Mouse (Mus musculus): Measurements from ENCODE around the gene Chrnd. TPM values are rescaled to one million over a fixed set of nuclear protein-coding genes. Genes with fewer than 3 reads are reported as not detected.
A peak's percentile ranks its signal among the peaks of the same experiment; 100 is the strongest.

The Chrnd gene
- total and polyA plus RNA-seq, 2 experiments from 2014 or later = not detected

DNA sequence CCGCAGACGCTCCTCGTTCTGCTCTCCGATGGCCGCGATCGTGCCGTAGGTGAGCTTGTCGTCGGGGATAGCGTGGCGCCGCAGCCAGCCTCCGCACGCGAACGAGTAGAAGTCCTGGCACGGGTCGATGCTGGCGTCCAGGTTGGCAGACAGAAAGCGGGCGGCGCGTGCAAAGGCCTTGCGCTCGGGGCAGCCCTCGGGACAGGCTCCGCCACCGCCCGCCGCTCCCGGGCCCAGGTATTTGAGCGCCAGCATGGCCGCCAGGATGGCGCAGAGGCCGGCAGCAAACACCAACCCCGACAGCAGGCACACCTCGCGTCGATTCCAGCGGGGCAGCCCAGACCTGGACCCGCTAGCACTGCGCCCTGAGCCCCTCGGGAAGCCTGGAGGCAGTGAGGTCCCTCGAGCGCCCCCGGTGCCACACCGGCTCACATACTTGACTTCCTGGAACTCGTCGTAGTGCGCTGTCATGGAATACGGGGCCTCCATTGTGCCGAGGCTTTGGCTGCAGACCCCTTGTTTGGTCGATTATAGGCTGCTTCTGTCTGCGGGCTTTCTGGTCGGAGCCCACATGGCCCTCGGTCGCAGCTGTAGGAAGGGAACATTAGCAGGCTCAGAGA, 35.8 kb upstream of the Chrnd start:
- TF ChIP-seq CTCF (IDR thresholded peaks at IDR 0.05; ENCODE audit: low read depth) = peak; percentile 12; the same call in 1 of the 2 replicates
- H3K4me1 ChIP-seq (ENCODE audit: insufficient read depth) = no peaks in the 10 kb centered on the region
- H3K9me3 ChIP-seq (ENCODE audit: low read length) = no peaks in the 10 kb centered on the region
- ATAC-seq = peak; percentile 21
- peak overlapping the region; percentile 79 for H3K4me2 ChIP-seq (ENCODE audit: low read depth)
- no peaks in the 10 kb centered on the region for H3K36me3 ChIP-seq (ENCODE audit: insufficient read depth)
- H3K4me3 ChIP-seq (ENCODE audit: low read depth, low read length) = peak overlapping the region; percentile 42
- no peak for DNase-seq
- H3K9ac ChIP-seq = peak overlapping the region; percentile 37
- H3K27ac ChIP-seq (ENCODE audit: low read depth, low read length) = no peak overlapping the region
- WGBS = under 1% methylated on average over 58 of the region's 58 CpGs
- H3K27me3 ChIP-seq (ENCODE audit: insufficient read depth, low read length) = peaks cover 66% of the 10 kb centered on the region

GRCm38 (mm10) chr1:87155531-87156198, 34.7 kb upstream of the Chrnd start:
- H3K27me3 ChIP-seq (ENCODE audit: insufficient read depth, low read length) = peaks cover 66% of the 10 kb centered on the region
- H3K27ac ChIP-seq (ENCODE audit: low read depth, low read length) = no peak overlapping the region
- TF ChIP-seq CTCF (IDR thresholded peaks at IDR 0.05; ENCODE audit: low read depth) = no peak
- peak overlapping the region; percentile 43; the same call in 1 of the 2 replicates for H3K9ac ChIP-seq
- H3K9me3 ChIP-seq (ENCODE audit: low read length) = no peaks in the 10 kb centered on the region
- peak overlapping the region; percentile 42 for H3K4me3 ChIP-seq (ENCODE audit: low read depth, low read length)
- H3K4me1 ChIP-seq (ENCODE audit: insufficient read depth) = no peaks in the 10 kb centered on the region
- H3K4me2 ChIP-seq (ENCODE audit: low read depth) = peak overlapping the region; percentile 79
- ATAC-seq = peak; percentile 50
- WGBS = 5% methylated on average over 41 of the region's 56 CpGs
- H3K36me3 ChIP-seq (ENCODE audit: insufficient read depth) = no peaks in the 10 kb centered on the region
- peak; percentile 55 for DNase-seq

GRCm38 (mm10) chr1:87156199-87156587, 34.2 kb upstream of the Chrnd start, which contains the start of gene Ecel1:
Gene Ecel1, minus strand, starts transcription at chr1:87156521.
- H3K4me3 ChIP-seq (ENCODE audit: low read depth, low read length) = peak within 1 kb of the TSS; percentile 42
- peak within 1 kb of the TSS; percentile 79 for H3K4me2 ChIP-seq (ENCODE audit: low read depth)
- no peak within 1 kb of the TSS for H3K27ac ChIP-seq (ENCODE audit: low read depth, low read length)
- peak within 1 kb of the TSS; percentile 43; the same call in 1 of the 2 replicates for H3K9ac ChIP-seq
- no peak for TF ChIP-seq CTCF (IDR thresholded peaks at IDR 0.05; ENCODE audit: low read depth)
- ATAC-seq (no peak), DNase-seq (no peak)
- no peaks in the 10 kb centered on the region for H3K4me1 ChIP-seq (ENCODE audit: insufficient read depth)
- peaks cover 63% of the 10 kb centered on the region for H3K27me3 ChIP-seq (ENCODE audit: insufficient read depth, low read length)
- H3K36me3 ChIP-seq (ENCODE audit: insufficient read depth) = no peaks in the 10 kb centered on the region
- no peaks in the 10 kb centered on the region for H3K9me3 ChIP-seq (ENCODE audit: low read length)
- WGBS = 4% methylated on average over 11 of the region's 12 CpGs

DNA sequence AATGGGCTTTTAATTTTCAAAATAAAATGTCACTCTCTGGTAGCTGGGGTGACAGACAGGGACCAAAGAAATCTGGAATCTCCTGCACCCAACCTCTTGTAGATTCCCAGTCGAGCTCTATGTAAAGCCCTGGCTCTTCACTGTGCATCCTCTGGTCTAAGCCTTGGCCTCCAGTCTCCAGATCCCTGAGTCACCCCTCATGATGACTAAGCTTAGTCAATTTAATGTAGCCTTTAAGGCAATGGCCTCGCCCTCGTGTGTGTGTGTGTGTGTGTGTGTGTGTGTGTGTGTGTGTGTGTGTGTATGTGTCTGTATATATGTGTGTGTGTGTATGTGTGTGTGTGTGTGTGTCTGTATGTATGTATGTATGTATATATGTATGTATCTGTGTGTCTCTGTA, 31.0 kb upstream of the Chrnd start:
- no peak for TF ChIP-seq CTCF (IDR thresholded peaks at IDR 0.05; ENCODE audit: low read depth)
- no peak overlapping the region for H3K9ac ChIP-seq
- H3K27me3 ChIP-seq (ENCODE audit: insufficient read depth, low read length) = peaks cover 31% of the 10 kb centered on the region
- H3K27ac ChIP-seq (ENCODE audit: low read depth, low read length) = no peak overlapping the region
- H3K36me3 ChIP-seq (ENCODE audit: insufficient read depth) = no peaks in the 10 kb centered on the region
- H3K4me2 ChIP-seq (ENCODE audit: low read depth) = no peak overlapping the region
- H3K4me3 ChIP-seq (ENCODE audit: low read depth, low read length) = no peak overlapping the region
- no peak for DNase-seq
- WGBS = 86% methylated on average over 3 of the region's 3 CpGs
- H3K9me3 ChIP-seq (ENCODE audit: low read length) = no peaks in the 10 kb centered on the region
- no peaks in the 10 kb centered on the region for H3K4me1 ChIP-seq (ENCODE audit: insufficient read depth)
- no peak for ATAC-seq

GRCm38 (mm10) chr1:87164164-87164795, 26.1 kb upstream of the Chrnd start:
- DNase-seq (no peak), ATAC-seq (peak; percentile 32)
- H3K36me3 ChIP-seq (ENCODE audit: insufficient read depth) = no peaks in the 10 kb centered on the region
- H3K4me1 ChIP-seq (ENCODE audit: insufficient read depth) = peaks cover 3% of the 10 kb centered on the region; the same call in 1 of the 2 replicates
- WGBS = 27% methylated on average over 11 of the region's 11 CpGs
- no peaks in the 10 kb centered on the region for H3K9me3 ChIP-seq (ENCODE audit: low read length)
- no peak overlapping the region for H3K27ac ChIP-seq (ENCODE audit: low read depth, low read length)
- no peak overlapping the region for H3K9ac ChIP-seq
- TF ChIP-seq CTCF (IDR thresholded peaks at IDR 0.05; ENCODE audit: low read depth) = no peak
- no peak overlapping the region for H3K4me2 ChIP-seq (ENCODE audit: low read depth)
- H3K27me3 ChIP-seq (ENCODE audit: insufficient read depth, low read length) = no peaks in the 10 kb centered on the region
- no peak overlapping the region for H3K4me3 ChIP-seq (ENCODE audit: low read depth, low read length)

DNA sequence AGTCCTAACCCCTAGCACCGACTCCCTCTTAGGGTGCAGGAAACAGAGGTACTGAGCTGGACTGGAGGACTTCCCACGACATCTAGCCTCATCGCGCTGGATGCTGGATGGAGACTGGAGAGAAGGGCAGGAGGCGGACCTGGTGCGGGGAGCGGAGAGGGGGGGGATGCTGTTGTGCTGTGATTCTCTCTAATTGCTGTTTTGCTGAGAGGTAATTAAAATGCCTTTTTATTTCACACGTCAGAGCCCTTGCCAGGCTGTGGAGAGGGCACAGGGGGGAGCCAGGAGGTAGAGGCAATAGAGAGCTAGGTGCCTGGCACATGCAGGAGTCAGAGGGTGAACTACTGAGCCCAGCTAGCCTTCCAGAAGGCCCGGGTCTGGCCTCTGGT, 25.6 kb upstream of the Chrnd start:
- H3K4me3 ChIP-seq (ENCODE audit: low read depth, low read length) = no peak overlapping the region
- WGBS = 26% methylated on average over 9 of the region's 9 CpGs
- no peak for TF ChIP-seq CTCF (IDR thresholded peaks at IDR 0.05; ENCODE audit: low read depth)
- H3K36me3 ChIP-seq (ENCODE audit: insufficient read depth) = no peaks in the 10 kb centered on the region
- DNase-seq (no peak), ATAC-seq (peak; percentile 14; the same call in 1 of the 2 replicates)
- no peak overlapping the region for H3K9ac ChIP-seq
- H3K27ac ChIP-seq (ENCODE audit: low read depth, low read length) = no peak overlapping the region
- no peak overlapping the region for H3K4me2 ChIP-seq (ENCODE audit: low read depth)
- no peaks in the 10 kb centered on the region for H3K9me3 ChIP-seq (ENCODE audit: low read length)
- peaks cover 3% of the 10 kb centered on the region; the same call in 1 of the 2 replicates for H3K4me1 ChIP-seq (ENCODE audit: insufficient read depth)
- H3K27me3 ChIP-seq (ENCODE audit: insufficient read depth, low read length) = no peaks in the 10 kb centered on the region

- H3K4me3 ChIP-seq (ENCODE audit: low read depth, low read length) = no peak overlapping the region
- no peak for TF ChIP-seq CTCF (IDR thresholded peaks at IDR 0.05; ENCODE audit: low read depth)
- 0 out of 2 replicates have a peak overlapping the region, but pooled peaks have one; percentile 27 for H3K4me2 ChIP-seq (ENCODE audit: low read depth)
- no peak overlapping the region for H3K27ac ChIP-seq (ENCODE audit: low read depth, low read length)
- no peaks in the 10 kb centered on the region for H3K36me3 ChIP-seq (ENCODE audit: insufficient read depth)
- H3K4me1 ChIP-seq (ENCODE audit: insufficient read depth) = no peaks in the 10 kb centered on the region; the same call in 1 of the 2 replicates
- H3K27me3 ChIP-seq (ENCODE audit: insufficient read depth, low read length) = no peaks in the 10 kb centered on the region
- WGBS = 10% methylated on average over 19 of the region's 19 CpGs
- DNase-seq (no peak), ATAC-seq (peak; percentile 0; the same call in 1 of the 2 replicates)
- no peak overlapping the region for H3K9ac ChIP-seq
- no peaks in the 10 kb centered on the region for H3K9me3 ChIP-seq (ENCODE audit: low read length)
These were observed 19.9 kb upstream of the Chrnd start for GRCm38 (mm10) chr1:87170458-87170857.
